In the genomic region with DNA sequence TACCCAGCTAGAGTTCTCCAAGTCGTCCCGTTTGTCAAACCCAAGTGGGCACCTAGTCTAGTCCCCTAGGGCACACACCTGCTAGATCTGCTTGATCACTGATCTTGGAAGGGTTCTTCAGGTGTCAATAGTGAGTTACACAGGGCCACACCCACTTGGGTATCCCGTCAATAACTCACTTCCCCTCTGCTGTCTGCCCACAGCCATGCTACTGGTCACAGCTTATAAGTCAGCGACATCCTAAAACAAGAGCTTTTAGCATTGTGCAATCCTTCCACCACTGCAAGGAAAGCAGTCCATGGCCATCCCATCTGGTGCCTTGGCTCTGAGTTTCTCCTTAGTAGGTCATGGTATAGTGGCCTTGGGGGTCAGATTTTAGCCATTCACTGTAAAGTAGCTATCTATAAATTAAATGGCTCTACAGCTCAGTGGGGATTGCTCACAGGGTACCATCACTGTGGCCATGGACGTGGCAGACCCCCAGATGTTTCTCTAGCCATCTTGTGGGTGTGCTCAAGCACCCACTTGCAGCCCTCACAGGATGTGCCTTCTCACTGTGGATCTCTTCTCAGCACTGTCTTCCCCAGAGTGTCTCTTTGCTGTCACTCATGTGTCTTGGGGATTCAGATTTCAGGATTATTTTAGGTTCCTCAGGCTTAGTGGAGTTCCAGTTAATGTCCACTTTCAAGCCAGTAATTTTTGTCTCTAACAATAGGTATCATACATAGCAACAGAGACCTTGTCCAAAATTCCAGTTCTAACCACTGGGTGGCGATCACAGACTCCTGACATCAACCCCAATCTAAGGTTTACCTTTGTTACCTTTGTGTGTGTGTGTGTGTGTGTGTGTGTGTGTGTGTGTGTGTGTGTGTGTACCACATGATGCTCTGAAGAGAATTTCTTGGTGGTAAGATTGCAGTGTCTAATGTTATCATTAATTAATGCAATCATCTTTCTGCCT, we compare ENCODE assay signal across 8 mouse cellular contexts. TPM values are rescaled to one million over a fixed set of nuclear protein-coding genes. Genes with fewer than 3 reads are reported as not detected.
DNase-seq lines count a peak whose midpoint lies in the region; TF ChIP-seq lines count a peak whose summit lies in the region.

No protein-coding gene starts in this region.

- TF ChIP-seq EP300 in CH12.LX (IDR thresholded peaks at IDR 0.05; ENCODE audit: low read length) = no peak

- dilution Hi-C loops in CH12.LX (cut with MboI; ENCODE audit: extremely low pct_ligation_motif_present, extremely low pct_unique_long_range_greater_than_20kb, low sequenced_read_pairs) = no loop called here

- no peak overlapping the region for H3K4me3 ChIP-seq in CH12.LX (replicated peaks in 1 of 3; ENCODE audit: low read depth in 2 of 3, low read length in 2 of 3, poor library complexity in 1 of 3)
- no peak overlapping the region for H3K4me3 ChIP-seq in limb, embryonic 10.5 days

- H3K9ac ChIP-seq in CH12.LX (ENCODE audit: insufficient read depth, low read depth) = no peak overlapping the region

- peak; percentile 31 to 81; a peak in 2 of 4 replicates for TF ChIP-seq CTCF in CH12.LX (conservative IDR thresholded peaks at IDR 0.05 in 1 of 2, IDR thresholded peaks at IDR 0.05 in 1 of 2; ENCODE audit: low read depth in 2 of 2, low read length in 2 of 2)

- H3K27ac ChIP-seq in CH12.LX (ENCODE audit: insufficient read depth, low read depth) = no peak overlapping the region
- H3K27ac ChIP-seq in limb, embryonic 10.5 days = no peak overlapping the region

- peak; percentile 56 for DNase-seq in kidney, adult 18-20 months
- DNase-seq in kidney, adult 11 months = no peak
- peak; percentile 65 for DNase-seq in CH12.LX (ENCODE audit: extremely low read depth)
- DNase-seq in cerebellum, adult 18-20 months = peak; percentile 66 to 72
- DNase-seq in heart, postnatal 14 days = peak; percentile 53 to 69
- DNase-seq in limb, embryonic 10.5 days (ENCODE audit: low spot score) = peak; percentile 48
- DNase-seq in natural killer cell, adult 2 months (ENCODE audit: low spot score in 2 of 2) = peak; percentile 56 to 71
- DNase-seq in gastrocnemius, postnatal 14 days = no peak

- intact Hi-C loops in heart, postnatal 14 days (cut with DNase I) = loop anchor here (1.0 to 5.0 kb wide), 2 partner anchors 55 to 316 kb away; no protein-coding TSS in a partner anchor
- intact Hi-C loops in gastrocnemius, postnatal 14 days (cut with DNase I; ENCODE audit: low total_unique reads) = no loop called here

- peaks cover 0 to 27% of the 10 kb centered on the region in 2 experiments; a peak in 2 of 4 replicates for H3K4me1 ChIP-seq in CH12.LX (ENCODE audit: control insufficient read depth in 1 of 2, insufficient read depth in 2 of 2)
- H3K4me1 ChIP-seq in limb, embryonic 10.5 days = 0 out of 2 replicates have a peak, but pooled peaks cover 5% of the 10 kb centered on the region

- no peak for TF ChIP-seq POLR2A in CH12.LX (IDR thresholded peaks at IDR 0.05; ENCODE audit: low read depth, low read length)

- no peaks in the 10 kb centered on the region for H3K9me3 ChIP-seq in CH12.LX (replicated peaks; ENCODE audit: low read length)
- no peaks in the 10 kb centered on the region for H3K9me3 ChIP-seq in limb, embryonic 10.5 days (replicated peaks)

- 61% methylated on average over 6 of the region's 6 CpGs for WGBS in limb, embryonic 10.5 days

- H3K79me2 ChIP-seq in CH12.LX (replicated peaks; ENCODE audit: control insufficient read depth, extremely low read depth, insufficient read depth, poor library complexity, severe bottlenecking) = no peaks in the 10 kb centered on the region

- peak; percentile 76 for TF ChIP-seq RAD21 in CH12.LX (IDR thresholded peaks at IDR 0.05; ENCODE audit: low read depth, low read length)

- H3K27me3 ChIP-seq in CH12.LX (replicated peaks) = no peaks in the 10 kb centered on the region
- H3K27me3 ChIP-seq in limb, embryonic 10.5 days (ENCODE audit: low read depth, poor library complexity, severe bottlenecking) = no peaks in the 10 kb centered on the region

- in situ Hi-C loops in CH12.LX (cut with MboI; ENCODE audit: low pct_ligation_motif_present, low pct_unique_long_range_greater_than_20kb, low sequenced_read_pairs) = no loop called here

- no peak overlapping the region for H3K4me2 ChIP-seq in CH12.LX (ENCODE audit: insufficient read depth, low read depth, poor library complexity, severe bottlenecking)

- H3K36me3 ChIP-seq in CH12.LX (replicated peaks in 1 of 2; ENCODE audit: control insufficient read depth in 1 of 2, insufficient read depth in 1 of 2, low read length in 1 of 2) = no peaks in the 10 kb centered on the region
- no peaks in the 10 kb centered on the region for H3K36me3 ChIP-seq in limb, embryonic 10.5 days

TF ChIP-seq in CH12.LX, 34 proteins besides CTCF, POLR2A, EP300 and RAD21:
- TF ChIP-seq MAX (IDR thresholded peaks at IDR 0.05; ENCODE audit: low read length) (no peak), SMC3 (IDR thresholded peaks at IDR 0.05; ENCODE audit: low read depth, low read length) (peak; percentile 77)

RNA-seq across cellular contexts. Expression of gene Fgd3, which starts 6.4 kb away (rescaled TPM):
- total RNA-seq in CH12.LX (2012; rRNA removed) = 13.6 and 16.1 TPM in 2 replicates
- total RNA-seq in CH12.LX (2014; rRNA removed) = 8.7 and 9.5 TPM in 2 replicates
- polyA plus RNA-seq in CH12.LX (2012; ENCODE audit: insufficient read length, low read depth) = 14.5 and 15.9 TPM in 2 replicates
- 1 to 10 TPM in 1 of 2 experiments, under 1 TPM in 1; 0.79 to 1.5 TPM for total RNA-seq in heart, postnatal 14 days (2021)
- 0.62 and 0.83 TPM in 2 replicates for polyA plus RNA-seq in limb, embryonic 10.5 days (2016; fragmentation: Nextera tagmentation; extraction: Ambion mirVana)
- total RNA-seq in gastrocnemius, postnatal 14 days (2021) = 1 to 10 TPM in 1 of 2 experiments, under 1 TPM in 1; 0.93 to 1.3 TPM

RNA-seq across cellular contexts. Expression of gene Bicd2, which starts 14.9 kb away (rescaled TPM):
- total RNA-seq in CH12.LX (2012; rRNA removed) = 21.0 and 21.3 TPM in 2 replicates
- 16.9 and 18.0 TPM in 2 replicates for total RNA-seq in CH12.LX (2014; rRNA removed)
- polyA plus RNA-seq in CH12.LX (2012; ENCODE audit: insufficient read length, low read depth) = 26.5 and 27.0 TPM in 2 replicates
- 10 to 100 TPM; 72.1 to 77.7 TPM for total RNA-seq in heart, postnatal 14 days (2021)
- 27.0 and 31.2 TPM in 2 replicates for polyA plus RNA-seq in limb, embryonic 10.5 days (2016; fragmentation: Nextera tagmentation; extraction: Ambion mirVana)
- 10 to 100 TPM; 20.5 to 21.2 TPM for total RNA-seq in gastrocnemius, postnatal 14 days (2021)

Comparison
In these comparisons a context has a peak if more than half of its experiments do, and no peak if none do; other contexts are left out.
1. DNase-seq: peak in kidney, adult 18-20 months (single experiment), CH12.LX (single experiment), cerebellum, adult 18-20 months (2 of 2), heart, postnatal 14 days (2 of 2), limb, embryonic 10.5 days (single experiment) and natural killer cell, adult 2 months (2 of 2); none in kidney, adult 11 months (single experiment) and gastrocnemius, postnatal 14 days (single experiment).